Mouse (Mus musculus) CH12F3 (cell line): Measurements from ENCODE around the gene Dgkz.

ENCODE experiments used
- in situ Hi-C: fragments of 300-500 bp; cut with MboI; formaldehyde crosslinking; loops from 2 replicates; pipeline ENCODE4 v1.14.3; 2020; ENCODE audit warnings: low sequenced_read_pairs

Gene Dgkz

GRCm38 (mm10) chr2:91997905-91998608 lies 22.4 kb upstream of the Dgkz start:
- in situ Hi-C loops: loop anchor here (10.0 kb wide), 1 partner anchor 57 kb away; no protein-coding TSS in a partner anchor

DNA sequence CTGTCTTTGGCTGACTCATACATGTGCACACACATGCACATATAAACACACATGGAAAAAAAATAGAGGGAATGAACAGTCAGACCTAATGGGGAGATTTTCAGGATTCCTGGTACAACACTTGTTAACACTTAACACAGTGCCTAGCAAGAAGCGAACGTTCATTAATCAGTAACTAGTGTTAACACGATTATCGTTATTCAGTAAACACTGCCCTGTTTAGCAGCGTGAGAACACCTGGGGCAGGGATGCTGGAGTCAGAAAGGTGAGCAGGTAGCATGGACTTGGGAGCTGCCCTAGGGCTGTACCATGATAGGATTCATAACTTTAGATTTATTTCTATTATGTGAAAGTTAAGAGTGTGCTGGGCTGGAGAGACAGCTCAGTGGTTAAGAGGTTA lies 20.3 kb upstream of the Dgkz start:
- in situ Hi-C loops: loop anchor here (10.0 kb wide), 1 partner anchor 59 kb away; no protein-coding TSS in a partner anchor

DNA sequence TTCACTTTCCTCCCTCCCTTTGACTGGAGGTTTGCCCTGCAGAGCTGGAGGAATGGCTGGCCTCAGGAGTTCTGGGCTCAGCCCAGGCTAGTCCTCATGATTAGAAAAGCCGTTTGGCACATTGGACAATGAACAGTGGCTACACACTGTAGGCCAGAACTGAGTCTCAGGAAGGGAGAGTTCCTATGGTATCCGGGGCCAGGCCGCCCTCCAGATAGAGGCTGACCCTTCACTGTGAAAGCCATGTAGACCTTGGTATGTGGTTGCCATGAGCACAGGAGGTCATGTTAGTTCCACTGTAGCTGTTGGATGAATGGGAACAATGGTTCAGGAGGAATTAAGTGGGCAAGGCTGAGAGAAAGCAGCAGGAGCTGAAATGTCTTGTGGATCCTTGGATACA lies 17.7 kb upstream of the Dgkz start:
- in situ Hi-C loops: loop anchor here (10.0 kb wide), 1 partner anchor 61 kb away; no protein-coding TSS in a partner anchor

DNA sequence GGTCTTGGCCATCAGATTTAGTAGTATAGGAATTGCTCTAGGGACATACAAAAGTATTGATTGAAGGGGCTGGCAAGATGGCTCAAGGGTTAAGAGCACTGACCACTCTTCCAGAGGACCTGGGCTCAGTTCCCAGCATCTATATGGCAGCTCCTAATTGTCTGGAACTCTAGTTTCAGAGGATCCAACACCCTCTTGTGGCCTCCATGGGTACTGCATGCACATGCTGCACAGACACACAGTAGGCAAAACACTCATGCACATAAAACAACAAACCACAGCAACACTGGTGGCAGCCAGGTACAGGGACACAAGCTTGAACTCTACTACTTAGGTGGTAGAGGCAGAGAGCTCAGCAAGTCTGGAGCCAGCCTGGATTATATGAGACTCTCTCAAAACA lies 14.1 kb upstream of the Dgkz start:
- in situ Hi-C loops: loop anchor here (10.0 kb wide), 1 partner anchor 65 kb away; no protein-coding TSS in a partner anchor

- in situ Hi-C loops: no loop called here
Observed at GRCm38 (mm10) chr2:91987542-91987941, 11.9 kb upstream of the Dgkz start.

- in situ Hi-C loops: no loop called here
Observed at GRCm38 (mm10) chr2:91986071-91986470, 10.4 kb upstream of the Dgkz start.

DNA sequence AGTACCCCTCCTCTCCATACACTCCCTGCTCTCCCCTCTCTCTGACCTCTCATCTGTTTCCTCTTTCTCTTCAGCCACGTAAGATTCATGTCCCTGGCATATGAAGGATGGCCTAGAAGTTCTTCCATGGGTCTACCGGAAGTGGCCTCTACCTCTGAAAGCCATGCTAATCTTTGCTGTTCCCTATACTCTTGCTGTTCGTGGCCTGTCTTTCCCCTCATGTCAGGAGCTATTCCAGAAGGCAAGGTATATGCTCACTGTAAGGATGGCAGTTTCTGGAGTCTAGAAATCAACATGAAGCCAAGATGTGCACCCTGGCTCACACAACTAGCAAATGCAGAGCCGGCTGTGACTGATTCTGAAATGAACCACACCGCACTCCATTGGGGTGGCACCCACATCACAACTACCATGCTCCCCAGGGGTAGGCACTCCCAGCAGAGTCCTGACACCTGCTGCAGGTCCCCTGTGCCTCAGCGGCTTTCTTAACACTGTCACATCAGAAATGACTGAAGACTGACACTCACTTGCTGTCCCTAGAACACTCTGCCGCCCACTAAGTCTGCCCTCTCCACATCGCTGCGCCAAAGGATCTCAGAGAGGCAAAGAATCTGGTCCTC lies 9.4 kb upstream of the Dgkz start:
- in situ Hi-C loops: no loop called here

GRCm38 (mm10) chr2:91984439-91984838 lies 8.8 kb upstream of the Dgkz start:
- in situ Hi-C loops: no loop called here

GRCm38 (mm10) chr2:91980830-91981229 lies 5.2 kb upstream of the Dgkz start:
- in situ Hi-C loops: no loop called here

DNA sequence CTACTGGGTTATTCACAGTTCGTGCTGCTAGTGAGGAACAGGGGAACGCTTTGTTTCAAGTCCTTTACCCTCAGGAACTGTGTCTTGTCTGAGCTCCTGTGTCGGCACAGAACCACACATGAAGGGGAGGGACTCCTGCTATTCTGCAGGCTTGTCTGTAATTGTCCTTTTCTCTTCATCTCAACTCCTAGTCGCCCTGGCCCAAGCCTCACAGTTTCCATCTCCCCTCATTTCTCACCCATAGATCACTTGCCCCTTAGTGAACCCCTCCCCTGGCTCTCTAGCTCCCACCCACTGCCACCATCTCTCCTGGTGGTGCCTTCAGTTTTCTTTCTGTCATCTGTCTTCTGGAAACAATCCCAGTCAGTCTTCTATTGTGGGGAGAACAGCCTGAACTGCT lies 4.6 kb upstream of the Dgkz start:
- in situ Hi-C loops: no loop called here

- in situ Hi-C loops: no loop called here
Observed at GRCm38 (mm10) chr2:91978547-91978946, 2.9 kb upstream of the Dgkz start.

DNA sequence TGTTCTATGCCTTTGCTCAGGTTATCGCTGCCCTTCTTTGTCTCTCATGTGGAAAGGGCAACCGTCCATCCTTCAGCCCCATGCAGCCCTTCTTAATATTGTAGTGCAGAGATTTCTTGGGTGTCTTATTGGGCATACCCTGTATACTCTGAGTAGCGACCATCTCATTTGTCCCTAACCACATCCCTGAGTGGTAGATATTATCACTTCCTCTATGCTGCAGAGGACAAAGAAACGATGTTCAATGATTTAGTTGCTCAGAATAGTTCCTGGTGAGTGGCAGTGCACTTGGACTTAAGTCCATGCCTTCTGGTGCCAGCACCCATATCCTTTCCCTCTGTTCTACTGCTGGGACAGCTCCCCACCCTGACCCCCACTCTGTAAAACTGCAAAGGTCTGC lies 2.3 kb upstream of the Dgkz start:
- in situ Hi-C loops: no loop called here

GRCm38 (mm10) chr2:91973416-91974135 lies 2.1 kb downstream of the Dgkz start:
- in situ Hi-C loops: no loop called here

DNA sequence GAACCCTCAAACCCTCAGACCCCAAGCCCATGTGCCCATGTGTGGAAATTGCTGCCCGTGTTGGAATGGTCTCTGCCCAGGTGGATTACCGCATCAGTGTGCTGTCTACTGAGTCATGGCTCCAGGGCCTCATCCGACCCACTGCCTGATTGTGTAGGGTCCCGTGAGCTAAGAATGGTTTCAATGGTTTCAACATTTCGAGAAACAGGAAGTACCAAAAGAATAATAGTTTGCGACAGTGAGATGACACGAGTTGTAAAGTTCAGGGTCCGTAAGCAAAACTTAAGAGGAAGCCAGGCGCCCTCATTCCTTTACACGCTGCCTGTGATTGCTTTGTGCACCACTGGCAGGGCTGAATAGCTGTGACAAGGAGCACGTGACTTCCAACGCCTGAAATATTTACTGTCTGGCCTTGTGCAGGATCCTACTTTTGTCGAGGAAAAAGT lies 3.5 kb downstream of the Dgkz start:
- in situ Hi-C loops: no loop called here

GRCm38 (mm10) chr2:91971231-91972097 lies 4.2 kb downstream of the Dgkz start:
- in situ Hi-C loops: no loop called here

- in situ Hi-C loops: no loop called here
Observed at GRCm38 (mm10) chr2:91967962-91968361, 7.7 kb downstream of the Dgkz start.

GRCm38 (mm10) chr2:91966367-91966766 lies 9.3 kb downstream of the Dgkz start:
- in situ Hi-C loops: no loop called here

- in situ Hi-C loops: no loop called here
Observed at GRCm38 (mm10) chr2:91965417-91965816, 10.2 kb downstream of the Dgkz start.

- in situ Hi-C loops: no loop called here
Observed at GRCm38 (mm10) chr2:91964610-91965204, 11.0 kb downstream of the Dgkz start.

GRCm38 (mm10) chr2:91963443-91963932 lies 12.2 kb downstream of the Dgkz start:
- in situ Hi-C loops: no loop called here
